Mouse (Mus musculus): ENCODE data around the gene Fam114a2.
"Not testable (repeated sequence)": the region's sequence is repeated elsewhere in the genome, so short reads cannot be mapped to it uniquely, and the experiment has no call there.

The Fam114a2 gene

GRCm38 (mm10) chr11:57518091-57518750 lies at the start of gene Fam114a2, which contains the start of gene Mfap3:
TSS of gene Fam114a2 (minus strand) at chr11:57518617.
TSS of gene Mfap3 (plus strand) at chr11:57518664.
- DNase-seq (ENCODE audit: low spot score): peak; percentile 89

GRCm38 (mm10) chr11:57566091-57567035 lies 47.9 kb upstream of the Fam114a2 start:
- no peak for DNase-seq (ENCODE audit: low spot score)

- DNase-seq (ENCODE audit: low spot score): no peak
These were observed 46.1 kb upstream of the Fam114a2 start for GRCm38 (mm10) chr11:57564564-57564963.

DNA sequence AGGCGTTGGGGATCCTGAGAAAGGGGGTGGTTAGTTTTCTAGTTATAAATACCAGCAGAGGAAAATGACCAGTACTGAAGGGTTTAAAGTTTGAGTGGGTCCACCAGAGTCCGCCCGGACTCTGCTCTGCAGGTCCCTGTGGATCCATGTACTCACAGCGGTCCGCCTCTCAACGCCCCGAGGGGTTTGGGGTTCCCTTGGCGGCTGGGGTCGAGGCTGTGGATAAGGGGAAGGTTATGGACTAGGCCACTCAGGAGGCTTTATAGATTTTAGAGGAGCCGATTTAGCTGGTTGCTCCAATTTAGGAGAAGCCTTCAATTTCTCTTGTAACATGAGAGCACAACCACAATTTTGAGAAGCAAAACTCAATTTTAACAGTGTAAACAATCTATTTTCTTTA lies 39.5 kb upstream of the Fam114a2 start:
- not testable (repeated sequence) for DNase-seq (ENCODE audit: low spot score)

- no peak for DNase-seq (ENCODE audit: low spot score)
These were observed 34.8 kb upstream of the Fam114a2 start for GRCm38 (mm10) chr11:57553015-57553780.

GRCm38 (mm10) chr11:57551016-57551415 lies 32.6 kb upstream of the Fam114a2 start:
- DNase-seq (ENCODE audit: low spot score): no peak

GRCm38 (mm10) chr11:57550230-57550629 lies 31.8 kb upstream of the Fam114a2 start:
- no peak for DNase-seq (ENCODE audit: low spot score)

GRCm38 (mm10) chr11:57548618-57549550 lies 30.5 kb upstream of the Fam114a2 start:
- peak; percentile 98 for DNase-seq (ENCODE audit: low spot score)

GRCm38 (mm10) chr11:57540681-57541080 lies 22.3 kb upstream of the Fam114a2 start:
- no peak for DNase-seq (ENCODE audit: low spot score)

- no peak for DNase-seq (ENCODE audit: low spot score)
These were observed 21.5 kb upstream of the Fam114a2 start for GRCm38 (mm10) chr11:57539841-57540418.

- peak; percentile 43 for DNase-seq (ENCODE audit: low spot score)
These were observed 17.5 kb upstream of the Fam114a2 start for GRCm38 (mm10) chr11:57535912-57536311.

- DNase-seq (ENCODE audit: low spot score): no peak
These were observed 13.9 kb upstream of the Fam114a2 start for GRCm38 (mm10) chr11:57532306-57532705.

DNA sequence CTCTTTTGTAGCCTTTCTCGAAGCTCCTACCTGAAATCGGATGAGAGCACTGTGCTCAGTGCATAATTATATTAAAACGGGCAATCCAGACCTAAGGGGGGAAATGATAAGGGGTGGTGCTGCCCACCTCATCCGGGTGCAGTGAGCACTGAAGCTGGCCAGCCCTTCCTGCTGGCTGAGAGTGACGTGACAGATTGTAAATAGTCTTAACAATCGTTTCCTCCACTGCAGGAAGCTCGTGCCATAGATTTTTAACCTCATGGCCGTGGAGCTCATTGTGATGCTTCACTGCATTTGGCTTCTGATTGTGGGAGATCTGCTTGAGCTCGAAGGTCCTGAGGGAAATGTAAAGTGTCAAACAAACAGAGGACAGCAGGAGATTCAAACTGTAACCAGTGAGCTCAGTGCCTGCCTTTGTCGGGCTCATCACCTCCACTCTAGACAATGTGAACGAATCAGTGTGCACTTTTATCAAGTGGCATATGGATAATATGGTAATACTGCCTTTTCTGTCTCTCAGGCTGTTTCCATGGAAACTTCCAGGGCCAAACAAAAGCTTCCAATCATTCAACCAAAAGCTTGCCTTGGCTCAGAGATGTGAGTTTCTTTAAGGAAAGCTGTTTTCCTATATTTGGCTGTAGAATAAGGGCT lies 13.0 kb upstream of the Fam114a2 start:
- peak; percentile 38 for DNase-seq (ENCODE audit: low spot score)

GRCm38 (mm10) chr11:57529111-57529510 lies 10.7 kb upstream of the Fam114a2 start:
- no peak for DNase-seq (ENCODE audit: low spot score)

- DNase-seq (ENCODE audit: low spot score): no peak
These were observed 9.1 kb upstream of the Fam114a2 start for GRCm38 (mm10) chr11:57527506-57527905.

DNA sequence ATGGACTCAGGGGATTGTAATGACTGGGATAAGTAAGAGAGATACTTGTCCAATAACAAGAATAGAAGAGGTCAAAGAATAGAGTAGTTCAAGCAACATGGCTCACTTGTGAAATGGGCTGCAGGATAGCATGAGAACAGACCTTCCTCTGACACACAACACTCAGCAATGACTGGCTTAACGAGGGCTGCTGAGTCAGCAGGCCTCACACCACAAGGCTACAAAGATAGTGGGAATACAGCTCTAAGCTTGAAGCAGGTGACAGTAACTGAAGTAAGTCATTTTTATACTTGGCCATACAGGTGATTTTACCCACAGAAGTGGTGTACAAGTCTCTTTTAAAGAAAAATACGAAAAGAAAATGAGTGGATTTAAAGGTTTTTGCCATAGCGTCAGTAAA lies 7.5 kb upstream of the Fam114a2 start:
- DNase-seq (ENCODE audit: low spot score): no peak

DNA sequence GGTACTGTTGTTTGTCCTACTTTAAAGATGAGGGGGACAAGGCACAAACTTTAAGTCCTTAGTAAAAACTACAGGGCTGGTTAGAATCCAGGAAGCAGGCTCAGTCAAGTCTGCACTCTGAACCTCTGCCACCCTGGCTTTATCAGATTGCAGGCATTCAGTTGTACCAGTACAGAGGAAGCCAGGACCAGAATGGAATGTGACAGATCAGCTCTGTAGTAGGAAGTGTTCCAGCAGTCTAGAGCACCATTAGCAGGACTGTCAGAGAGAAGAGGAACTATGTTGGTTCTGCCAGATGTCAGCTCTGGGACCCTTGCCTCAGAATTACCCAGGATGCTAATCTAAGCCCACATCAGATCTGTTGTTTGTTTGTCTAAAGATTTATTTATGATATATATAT lies 6.2 kb upstream of the Fam114a2 start:
- DNase-seq (ENCODE audit: low spot score): no peak

GRCm38 (mm10) chr11:57523418-57523817 lies 5.0 kb upstream of the Fam114a2 start:
- DNase-seq (ENCODE audit: low spot score): no peak

GRCm38 (mm10) chr11:57522046-57522445 lies 3.6 kb upstream of the Fam114a2 start:
- no peak for DNase-seq (ENCODE audit: low spot score)

GRCm38 (mm10) chr11:57521206-57521605 lies 2.8 kb upstream of the Fam114a2 start:
- DNase-seq (ENCODE audit: low spot score): no peak
